Mouse (Mus musculus): ENCODE measurements around the gene Tmem126b. TPM values are rescaled to one million over a fixed set of nuclear protein-coding genes. Genes with fewer than 3 reads are reported as not detected.

Gene Tmem126b
- polyA plus RNA-seq (2012; rRNA removed): 9.7 and 13.0 TPM in 2 replicates

DNA sequence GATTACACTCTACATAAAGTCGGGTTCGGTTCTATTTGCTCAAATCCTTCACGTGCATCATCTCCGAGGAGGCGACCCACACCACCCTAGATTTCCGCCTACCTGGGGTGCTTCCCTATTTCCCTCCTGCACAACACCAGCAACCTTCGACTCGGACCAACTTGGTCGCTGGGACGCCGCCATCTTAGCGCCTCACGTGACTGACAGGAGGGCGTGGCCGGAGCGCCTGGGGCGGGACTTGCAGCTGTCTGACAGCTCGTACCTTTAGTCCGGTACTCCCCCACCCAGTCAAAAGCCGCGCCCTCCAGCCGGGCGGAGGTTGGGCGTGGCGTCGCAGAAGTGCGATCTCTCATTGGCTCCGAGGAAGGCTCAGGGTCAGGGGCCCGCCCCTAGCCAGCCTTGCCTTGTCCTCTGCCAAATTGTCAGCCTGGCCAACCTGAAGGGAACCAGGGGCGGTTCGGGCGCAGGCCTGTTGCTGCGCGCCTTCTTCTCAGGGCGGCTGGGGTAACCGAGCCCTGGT is at the start of gene Tmem126b:
Gene Tmem126b, minus strand, starts transcription at position 209 of the 520 bp plus-strand sequence.
- peak; percentile 82 for DNase-seq (ENCODE audit: low read depth)

DNA sequence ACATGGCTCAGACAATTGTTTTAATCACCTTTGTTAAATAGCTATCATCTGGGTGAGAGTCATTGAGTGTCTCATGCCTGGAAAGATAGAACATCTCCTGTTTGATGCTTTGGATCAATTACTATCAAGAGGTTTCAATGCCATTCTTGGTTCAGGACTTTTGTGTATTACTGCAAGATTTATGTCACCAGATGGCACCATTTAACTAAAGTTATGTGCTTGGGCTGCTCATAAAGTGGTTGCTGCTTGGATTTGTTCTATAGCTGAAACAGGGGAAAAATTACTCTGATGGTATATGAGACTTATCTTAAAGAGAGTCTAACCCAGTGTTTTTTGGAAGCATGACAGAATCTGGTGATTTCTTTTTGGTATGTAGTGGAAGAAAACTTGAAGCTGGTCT is 36.5 kb upstream of the Tmem126b start:
- no peak for DNase-seq (ENCODE audit: low read depth)

DNA sequence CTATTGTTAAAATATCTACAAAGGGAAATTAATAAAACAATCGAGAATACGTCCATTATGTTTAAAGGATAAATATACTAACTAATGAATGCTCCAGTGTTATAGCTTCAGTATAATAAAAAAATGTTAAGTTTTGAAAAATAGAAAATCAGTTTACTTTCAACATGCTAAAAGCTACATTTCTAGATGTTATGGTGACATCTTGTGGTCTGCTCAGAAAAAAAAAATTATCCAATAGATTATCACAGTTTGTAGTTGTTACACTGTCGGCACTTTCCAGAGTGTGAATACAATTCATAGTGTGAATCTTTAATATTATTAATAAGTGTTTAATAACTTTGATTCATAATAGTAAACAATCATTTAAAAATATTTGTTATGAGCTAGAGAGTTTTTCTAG is 32.3 kb upstream of the Tmem126b start:
- no peak for DNase-seq (ENCODE audit: low read depth)

DNA sequence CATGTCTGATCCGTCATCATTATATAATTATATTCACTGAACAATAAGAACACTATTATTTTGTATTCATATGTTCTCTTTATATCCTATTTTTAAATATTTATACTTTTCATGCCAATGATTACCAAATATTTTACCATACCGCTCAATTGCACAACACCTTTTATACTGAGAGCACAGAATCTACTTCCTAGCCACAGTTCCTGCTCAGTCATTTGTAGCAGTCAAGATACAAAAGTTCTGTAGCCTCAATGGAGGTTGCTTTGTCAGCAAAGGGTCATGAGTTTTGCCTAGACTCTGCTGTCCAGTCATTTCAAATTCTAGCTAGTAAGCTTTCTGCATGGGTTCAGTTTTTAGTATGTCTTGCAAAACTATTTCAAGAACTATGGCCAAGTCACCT is 6.8 kb upstream of the Tmem126b start:
- DNase-seq (ENCODE audit: low read depth): no peak

DNA sequence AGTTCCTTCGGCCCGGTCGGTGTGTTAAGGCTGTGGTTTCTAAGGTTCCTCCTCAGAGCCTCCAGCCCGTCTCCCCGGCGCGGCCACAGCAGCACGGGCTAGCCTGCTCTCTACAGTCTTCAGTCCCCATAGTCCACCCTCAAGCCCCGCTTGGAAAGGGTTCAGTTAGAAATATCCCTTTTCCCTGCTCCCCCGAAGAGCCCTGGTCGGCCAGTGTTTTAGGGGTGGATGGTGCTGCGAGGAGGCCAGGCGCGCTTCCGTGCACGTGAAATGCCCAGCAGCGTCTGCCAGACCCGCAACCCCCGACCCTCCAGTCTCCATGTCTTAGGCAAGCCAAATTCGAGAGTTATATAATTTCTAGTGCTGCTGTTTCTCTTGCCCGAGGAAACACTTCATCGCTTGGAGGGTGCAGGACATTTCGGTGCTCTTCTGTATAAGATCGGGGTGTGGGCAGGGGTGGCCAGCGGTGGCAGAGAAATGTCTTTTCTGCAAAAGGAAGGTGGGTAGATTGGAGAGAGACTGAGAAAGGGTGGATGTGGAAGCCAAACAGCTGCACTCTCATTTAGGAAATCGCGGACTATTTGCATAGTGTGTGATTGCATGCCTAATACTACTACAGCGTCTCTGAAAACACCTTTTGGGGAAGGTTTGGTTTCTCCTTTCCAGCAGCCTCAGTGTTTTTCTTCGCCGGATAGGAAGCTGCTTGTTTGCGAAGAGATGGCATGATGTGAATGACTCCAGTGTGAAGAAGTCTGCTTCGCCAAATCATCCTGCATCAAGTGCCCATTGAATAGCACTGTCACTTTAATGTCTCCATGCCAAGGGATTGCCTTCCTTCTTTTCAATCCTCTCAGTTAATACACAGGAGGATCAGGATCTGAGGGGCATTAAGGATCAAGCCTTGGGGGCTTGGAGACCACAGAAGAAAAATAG is 778 bp upstream of the Tmem126b start, which contains the start of gene Dlg2:
Gene Dlg2, plus strand, starts transcription at position 360 of the 933 bp plus-strand sequence.
- DNase-seq (ENCODE audit: low read depth): no peak

DNA sequence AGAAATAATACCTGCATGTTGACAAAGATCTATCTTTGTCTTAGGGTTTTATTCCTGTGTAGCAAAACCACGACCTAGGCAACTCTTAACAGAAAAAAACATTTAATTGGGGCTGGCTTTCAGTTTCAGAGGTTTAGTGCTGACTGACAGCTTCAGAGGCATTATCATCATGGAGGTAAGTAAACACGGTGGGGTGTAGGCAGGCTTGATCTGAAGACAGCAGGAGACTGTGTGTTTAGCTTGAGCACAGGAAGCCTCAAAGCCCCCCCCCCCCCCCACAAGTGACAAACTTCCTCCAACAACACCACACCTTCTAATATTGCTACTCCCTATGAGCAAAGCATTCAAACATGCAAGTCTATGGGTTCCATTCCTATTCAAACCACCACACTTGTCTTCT is 2.3 kb downstream of the Tmem126b start:
- no peak for DNase-seq (ENCODE audit: low read depth)

DNA sequence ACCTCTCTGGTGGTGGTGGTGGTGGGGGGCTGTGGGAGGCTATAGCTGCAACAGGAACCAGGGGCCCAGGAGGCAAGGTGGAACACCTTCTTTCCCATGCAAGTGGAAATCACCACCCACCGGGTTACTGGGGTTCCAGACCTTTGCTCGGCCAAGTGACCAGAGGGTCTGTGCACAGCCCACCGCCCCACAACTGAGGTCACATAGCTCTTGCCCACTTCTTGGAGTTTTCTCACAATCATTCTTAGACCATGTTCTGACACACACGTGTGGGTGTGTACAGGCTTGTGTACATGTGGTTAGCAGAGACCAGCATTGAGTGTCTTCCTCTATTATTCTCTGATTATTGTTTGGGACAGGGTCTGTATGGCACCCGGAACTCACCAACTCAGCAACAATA is 14.4 kb downstream of the Tmem126b start:
- DNase-seq (ENCODE audit: low read depth): no peak

DNA sequence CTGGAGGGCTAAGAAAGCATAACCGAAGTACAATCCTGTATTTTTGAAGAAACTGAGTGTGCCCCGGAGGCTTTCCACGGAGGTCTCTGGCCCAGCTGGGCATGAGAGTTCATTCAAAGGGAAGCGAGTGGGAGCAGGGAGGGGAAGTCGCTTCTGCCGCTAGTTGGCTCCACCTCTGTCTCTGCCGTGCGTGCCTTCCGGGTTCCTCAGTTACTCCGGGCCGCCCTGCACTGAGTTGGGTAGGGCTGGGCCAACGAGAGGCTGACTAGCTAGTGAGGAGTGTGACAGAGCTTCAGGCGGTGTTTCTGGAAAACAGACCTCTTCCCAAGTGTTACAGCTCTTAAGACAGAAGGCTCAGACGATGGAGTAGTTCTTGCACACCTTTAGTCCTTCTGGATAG is 14.9 kb downstream of the Tmem126b start:
- DNase-seq (ENCODE audit: low read depth): no peak

DNA sequence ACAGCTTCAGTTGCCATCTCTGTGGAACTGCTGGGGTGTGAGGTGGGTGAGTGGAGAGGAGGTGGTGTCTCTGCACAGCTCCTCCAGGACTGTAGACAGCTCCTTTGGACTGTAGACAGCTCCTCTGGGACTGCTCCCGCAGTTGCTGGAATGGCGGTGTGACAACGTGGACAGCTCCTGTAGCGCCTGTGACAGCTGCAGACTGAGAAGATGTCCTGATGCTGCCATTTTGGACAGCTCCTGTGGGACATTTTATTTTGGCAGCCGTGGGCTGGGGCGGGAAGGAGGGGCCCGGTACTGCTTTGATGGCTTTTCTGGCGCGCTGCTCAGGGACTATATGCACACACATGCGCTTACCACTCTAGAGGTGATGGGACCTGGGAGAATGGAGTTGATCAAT is 15.5 kb downstream of the Tmem126b start:
- DNase-seq (ENCODE audit: low read depth): no peak

DNA sequence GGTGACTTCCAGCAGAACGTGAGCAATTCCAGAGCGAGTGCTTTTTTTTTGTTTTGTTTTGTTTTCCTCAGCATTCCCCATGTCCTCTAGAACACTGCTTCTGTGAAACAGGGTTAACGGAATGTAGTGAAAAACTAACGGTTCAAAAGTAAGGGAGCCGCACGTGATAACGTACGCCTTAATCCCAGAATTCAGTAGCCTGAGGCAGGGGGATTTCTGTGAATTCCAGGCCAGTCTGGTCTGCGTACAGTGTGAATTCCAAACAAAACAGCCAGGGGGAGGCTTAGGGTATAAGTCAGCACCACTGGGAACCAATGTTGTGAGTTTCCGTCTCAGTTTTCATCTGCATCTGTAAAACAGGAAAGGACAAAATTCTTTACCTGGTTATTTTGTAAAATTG is 18.3 kb downstream of the Tmem126b start:
- no peak for DNase-seq (ENCODE audit: low read depth)

DNA sequence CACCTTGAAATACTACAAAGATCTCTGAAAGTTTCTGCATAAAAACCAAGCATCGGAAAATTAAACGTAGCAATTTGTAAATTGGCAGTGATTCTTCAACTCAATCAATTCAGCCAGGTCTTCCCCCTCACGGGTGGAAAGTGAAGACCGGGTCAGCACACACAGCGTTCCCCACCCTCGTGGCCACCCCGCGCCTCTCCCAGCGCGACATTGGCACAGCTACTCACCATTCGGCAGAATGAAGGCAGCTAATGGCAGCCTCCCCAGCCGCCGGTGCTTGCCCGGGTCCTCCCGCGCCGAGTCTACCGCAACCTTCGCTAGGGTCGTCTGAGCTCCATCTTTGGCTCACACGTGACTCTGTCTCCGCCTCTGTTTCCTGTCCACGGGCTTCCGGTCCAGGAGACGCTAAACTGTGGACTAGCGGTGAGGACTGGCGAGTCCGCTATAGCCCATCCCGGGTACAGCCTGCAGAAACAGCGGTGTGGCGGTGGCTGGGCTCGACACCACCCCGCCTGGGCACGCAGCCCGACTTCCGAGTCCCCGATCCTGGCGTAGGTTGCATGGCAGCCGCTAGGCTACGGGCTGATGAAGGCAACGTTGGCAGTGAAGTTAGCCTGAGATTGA is 18.8 kb downstream of the Tmem126b start, which contains the start of gene Tmem126a:
Gene Tmem126a, minus strand, starts transcription at position 385 of the 624 bp plus-strand sequence.
- no peak for DNase-seq (ENCODE audit: low read depth)

DNA sequence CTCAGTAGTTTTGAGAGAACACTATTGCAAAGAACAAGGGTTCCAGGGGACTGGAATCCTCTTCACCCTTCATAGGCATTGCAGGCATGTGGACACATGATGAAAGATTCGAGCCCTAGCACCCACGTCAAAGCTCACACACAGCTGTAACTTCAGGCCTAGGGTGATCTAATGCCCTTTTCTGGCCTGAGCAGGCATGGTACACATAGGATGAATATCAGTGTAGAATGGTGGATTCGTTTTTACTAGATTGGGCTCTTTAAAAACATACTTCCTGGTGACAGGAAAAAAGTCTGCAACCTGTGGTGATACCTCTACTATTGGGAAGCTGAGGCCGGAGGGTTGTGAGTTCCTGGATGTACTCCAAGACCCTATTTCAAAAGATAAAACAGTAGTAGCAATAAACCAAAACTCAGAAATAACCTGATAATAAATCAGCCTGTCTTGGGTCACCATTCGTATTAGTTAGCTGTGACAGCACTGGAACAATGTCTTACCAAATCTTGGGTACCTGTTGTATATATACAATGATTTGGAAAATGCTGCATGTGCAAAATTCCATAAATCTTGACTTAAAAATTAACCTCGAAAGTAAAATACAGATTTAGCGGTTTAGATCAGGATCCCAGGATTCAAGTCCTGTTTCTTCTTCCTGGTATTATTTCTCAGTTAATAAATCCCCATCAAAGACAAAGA is 19.5 kb downstream of the Tmem126b start:
- no peak for DNase-seq (ENCODE audit: low read depth)

DNA sequence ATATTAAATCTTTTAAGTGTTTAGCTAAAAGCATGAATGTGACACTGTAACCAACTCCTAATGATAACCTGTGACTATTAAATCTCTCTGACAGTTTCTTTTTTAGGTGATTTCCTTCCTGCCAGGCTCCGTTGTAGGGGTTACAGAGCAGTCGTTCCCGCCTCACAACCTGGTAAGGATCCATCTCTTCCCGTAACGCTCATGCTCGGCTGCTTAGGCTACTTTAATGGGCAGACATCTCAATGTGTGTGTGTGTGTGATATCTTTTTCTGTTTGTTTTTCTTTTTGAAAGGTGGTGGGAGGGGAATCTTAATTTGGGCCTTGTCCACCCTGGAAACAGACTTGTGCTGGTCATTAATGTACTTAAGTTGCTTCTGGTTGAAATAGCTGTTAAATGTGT is 31.6 kb downstream of the Tmem126b start:
- no peak for DNase-seq (ENCODE audit: low read depth)

DNA sequence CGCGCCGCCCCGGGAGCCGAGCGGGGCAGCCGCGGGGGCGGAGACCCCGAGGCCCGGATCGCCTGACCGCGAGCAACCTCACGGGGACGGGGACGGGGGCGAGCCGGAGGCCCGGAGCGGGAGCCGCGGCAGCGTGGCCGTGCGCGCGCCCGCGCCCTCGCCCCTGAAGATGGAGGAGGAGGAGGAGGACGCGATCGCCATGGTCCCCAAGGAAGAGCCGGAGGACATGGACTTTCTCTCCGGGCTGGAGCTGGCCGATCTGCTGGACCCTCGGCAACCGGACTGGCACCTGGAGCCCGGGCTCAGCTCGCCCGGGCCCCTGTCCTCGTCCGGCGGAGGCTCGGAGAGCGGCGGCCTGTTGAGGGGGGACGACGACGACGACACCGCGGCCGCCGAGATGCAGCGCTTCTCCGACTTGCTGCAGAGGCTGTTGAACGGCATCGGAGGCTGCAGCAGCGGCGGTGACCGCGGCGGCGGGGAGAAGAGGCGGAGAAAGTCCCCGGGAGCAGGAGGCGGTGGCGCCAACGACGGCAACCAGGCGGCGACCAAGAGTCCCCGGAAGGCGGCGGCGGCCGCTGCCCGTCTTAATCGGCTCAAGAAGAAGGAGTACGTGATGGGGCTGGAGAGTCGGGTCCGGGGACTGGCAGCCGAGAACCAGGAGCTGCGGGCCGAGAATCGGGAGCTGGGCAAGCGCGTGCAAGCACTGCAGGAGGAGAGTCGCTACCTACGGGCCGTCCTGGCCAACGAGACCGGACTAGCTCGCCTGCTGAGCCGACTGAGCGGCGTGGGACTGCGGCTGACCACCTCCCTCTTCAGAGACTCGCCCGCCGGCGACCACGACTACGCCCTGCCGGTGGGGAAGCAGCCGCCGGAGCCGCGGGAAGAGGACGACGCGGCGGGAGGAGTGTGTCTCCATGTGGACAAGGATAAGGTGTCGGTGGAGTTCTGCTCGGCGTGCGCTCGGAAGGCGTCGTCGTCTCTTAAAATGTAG is 32.4 kb downstream of the Tmem126b start:
- no peak for DNase-seq (ENCODE audit: low read depth)

DNA sequence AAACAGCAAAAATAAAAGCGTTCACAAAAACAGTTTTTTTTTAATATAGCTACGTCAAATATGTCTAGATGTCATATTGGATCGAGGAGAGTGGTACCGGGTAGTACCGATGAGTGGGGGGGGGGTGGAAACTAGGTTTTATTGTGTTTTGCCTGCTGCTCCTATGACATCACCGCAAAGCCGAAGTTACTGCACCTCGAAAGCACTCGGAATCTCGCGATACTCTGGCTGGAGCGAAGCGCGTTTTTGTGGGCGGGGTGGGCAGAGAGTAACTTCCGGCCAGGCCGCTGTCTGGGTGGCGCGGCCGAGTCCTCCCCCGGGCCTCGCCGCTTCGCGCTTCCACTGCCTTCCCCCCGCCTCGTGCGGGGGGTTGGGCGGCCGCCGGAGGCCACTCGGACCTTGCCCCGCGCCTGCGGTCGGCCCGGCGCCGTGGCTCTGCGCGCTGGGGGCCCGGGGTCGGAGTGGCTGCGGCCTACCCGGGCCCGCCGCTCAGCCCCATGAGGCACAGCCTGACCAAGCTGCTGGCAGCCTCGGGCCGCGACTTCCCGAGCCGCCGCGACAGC is 33.2 kb downstream of the Tmem126b start, which contains the start of gene Crebzf:
Gene Crebzf, plus strand, starts transcription at position 212 of the 563 bp plus-strand sequence.
- DNase-seq (ENCODE audit: low read depth): peak; percentile 79

DNA sequence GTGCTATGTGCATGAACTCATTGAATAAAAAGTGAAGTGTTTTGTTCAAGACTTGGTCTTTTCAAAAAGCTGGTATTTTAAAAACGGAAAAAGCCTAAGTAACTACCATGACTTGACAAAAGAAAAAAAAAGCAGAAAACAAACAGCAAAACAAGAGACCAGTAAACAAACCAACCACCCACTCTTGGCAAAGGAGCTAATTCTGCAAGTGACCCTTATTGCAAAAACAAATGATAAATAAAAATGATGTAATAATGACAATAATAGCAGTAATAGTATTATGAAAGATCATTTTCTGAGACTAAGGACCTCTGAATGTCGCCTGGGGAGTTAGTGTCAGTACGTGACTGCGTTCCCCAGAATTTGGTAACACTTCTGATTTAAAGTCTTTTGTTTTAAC is 33.7 kb downstream of the Tmem126b start:
- no peak for DNase-seq (ENCODE audit: low read depth)

DNA sequence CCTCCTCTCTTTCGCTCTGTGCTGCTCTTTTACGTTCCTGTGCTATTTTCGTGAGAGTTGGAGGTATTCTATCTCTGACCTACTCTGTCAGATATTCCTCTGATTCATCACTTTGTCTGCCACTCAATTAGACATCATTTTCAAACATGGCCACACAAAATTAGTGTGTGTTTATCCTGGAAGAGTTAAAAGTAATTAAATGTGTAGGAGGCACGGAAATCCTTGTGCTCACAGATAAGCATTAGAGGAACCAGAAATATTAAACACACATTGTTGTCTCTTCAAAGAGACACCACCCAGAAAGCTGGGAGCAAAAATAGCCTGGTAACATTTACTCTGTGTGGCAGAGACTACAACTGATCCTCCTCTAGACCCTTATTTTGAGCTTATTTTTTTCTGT is 35.8 kb downstream of the Tmem126b start:
- DNase-seq (ENCODE audit: low read depth): no peak

DNA sequence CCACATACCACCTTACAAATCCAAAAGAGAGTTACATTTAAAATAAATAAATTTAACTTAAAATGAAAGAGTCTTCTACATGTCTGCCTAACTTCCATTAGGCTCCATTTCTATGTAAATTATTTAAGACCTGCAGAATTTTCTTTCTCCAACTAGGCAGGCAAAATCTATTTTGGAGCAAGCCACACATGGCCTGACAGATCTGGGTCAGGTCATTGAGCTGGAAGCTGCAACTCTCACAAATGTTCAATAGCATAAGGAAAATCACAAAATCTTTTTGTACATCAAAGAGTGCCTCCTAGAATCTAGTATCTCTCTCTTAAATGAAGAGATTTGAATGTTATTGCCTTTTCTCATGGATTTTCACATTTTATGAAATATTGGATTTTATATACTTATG is 43.6 kb downstream of the Tmem126b start:
- DNase-seq (ENCODE audit: low read depth): no peak

DNA sequence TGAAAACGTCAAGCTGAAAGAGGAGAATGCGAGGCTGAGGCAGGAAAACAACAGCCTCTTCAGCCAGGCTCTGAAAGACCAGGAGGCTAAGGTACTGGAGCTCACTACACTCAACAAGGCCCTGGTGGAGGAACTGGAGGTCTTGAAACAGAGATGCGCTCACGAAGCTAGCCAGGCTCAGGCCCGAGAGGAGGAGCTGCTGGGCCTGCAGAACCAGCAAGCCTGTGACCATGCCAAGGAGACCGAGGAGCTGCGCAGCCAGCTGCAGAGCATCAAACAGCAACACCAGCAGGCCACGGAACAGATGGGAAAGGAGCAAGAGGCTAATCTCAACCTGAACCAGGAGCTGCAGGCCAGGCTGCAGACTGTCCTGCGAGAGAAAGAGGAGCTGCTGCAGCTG is 48.8 kb downstream of the Tmem126b start:
- no peak for DNase-seq (ENCODE audit: low read depth)
